Mouse (Mus musculus): ENCODE data around the gene Vps13d.
A peak's percentile ranks its signal among the peaks of the same experiment; 100 is the strongest.

Gene Vps13d

DNA sequence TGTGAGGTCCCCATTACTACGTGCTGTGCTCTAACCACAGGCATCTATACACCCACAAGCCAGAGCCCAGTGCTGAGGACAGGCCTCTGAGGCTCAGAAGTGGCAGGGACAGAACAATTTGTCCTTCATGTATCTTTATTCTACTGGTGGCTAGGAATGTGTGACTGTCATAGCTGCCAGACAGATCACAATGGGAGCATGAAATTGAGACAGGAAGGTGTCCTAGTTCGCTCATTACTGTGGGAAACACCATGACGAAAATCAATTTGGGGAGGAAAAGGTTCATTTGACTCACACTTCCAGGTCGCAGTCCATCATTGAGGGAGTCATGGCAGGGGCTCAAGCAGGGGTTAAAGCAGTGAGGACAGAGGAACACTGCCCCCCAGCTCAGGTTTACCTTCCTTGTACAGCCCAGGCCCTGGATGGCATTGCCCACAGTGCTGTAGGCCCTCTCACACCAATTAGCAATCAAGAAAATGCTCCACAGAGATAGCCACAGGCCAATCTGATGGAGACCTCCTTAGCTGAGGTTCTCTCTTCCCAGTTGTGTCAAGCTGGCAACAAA is 254.9 kb downstream of the Vps13d start:
- DNase-seq (ENCODE audit: low spot score): no peak

DNA sequence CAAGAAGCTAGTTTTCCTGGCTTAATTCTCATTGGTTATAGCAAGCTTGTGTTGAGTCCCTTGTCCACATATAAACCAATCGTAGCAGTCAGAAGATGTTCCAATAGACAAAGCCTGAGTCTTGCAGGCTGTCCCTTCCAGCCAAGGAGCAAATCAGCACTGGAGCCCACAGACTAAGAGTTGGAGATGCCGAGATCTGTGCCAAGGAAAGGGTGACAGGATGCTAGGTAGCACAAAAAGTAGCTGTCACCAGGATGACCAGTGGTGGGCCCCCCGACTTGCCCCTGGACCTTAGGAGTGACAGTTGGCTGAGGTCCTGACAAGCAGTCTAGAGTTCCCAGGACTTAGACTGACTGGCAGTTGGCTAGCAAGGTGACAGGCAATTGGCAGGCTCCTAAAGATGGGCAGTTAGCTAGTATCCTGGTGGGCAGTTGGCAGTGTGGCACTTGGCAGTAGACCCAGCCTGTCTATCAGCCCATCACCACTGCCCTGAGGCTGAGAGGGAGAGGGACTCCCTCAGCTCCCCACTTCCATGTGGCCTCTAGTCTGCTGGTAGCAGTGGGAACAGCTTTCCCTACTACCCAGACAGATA is 258.1 kb downstream of the Vps13d start:
- no peak for DNase-seq (ENCODE audit: low spot score)

DNA sequence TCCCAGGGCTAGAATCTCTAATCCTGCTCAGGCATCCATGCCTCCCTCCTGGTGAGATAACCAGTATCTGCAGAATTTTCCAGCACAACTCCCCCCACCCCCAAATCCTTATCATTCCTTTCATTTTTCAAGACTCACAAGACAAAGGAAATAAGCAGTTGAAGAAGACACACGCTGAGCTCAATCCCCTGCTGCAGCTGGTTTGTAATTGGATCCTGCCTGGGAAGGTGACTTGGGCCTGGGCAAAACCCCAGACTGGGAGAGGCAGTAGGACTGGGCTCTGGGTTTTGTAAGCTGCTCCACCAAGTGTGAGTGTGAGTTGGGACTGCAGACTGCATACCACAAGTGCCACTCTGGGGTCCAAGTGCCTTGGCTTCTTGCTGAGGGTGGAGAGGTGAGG is 260.3 kb downstream of the Vps13d start:
- DNase-seq (ENCODE audit: low spot score): no peak

DNA sequence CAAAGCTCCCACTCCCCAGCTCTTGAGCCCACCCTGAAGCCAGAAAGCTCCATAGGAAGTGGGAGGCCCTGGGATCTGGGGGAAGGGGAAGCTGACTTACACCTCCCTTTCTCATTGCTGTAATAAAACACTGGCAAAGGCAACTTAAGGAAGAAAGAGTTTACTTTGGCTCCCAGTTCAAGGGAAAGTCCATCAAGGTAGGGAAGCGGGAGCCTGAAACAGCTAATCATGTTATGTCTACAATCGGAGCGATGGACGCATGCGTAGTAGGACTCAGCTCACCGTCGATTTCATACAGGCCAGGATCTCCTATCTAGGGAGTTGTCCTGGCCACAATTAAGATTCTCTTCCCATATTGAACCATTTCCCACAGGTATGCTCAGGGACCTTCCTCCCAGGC is 263.6 kb downstream of the Vps13d start:
- DNase-seq (ENCODE audit: low spot score): no peak

DNA sequence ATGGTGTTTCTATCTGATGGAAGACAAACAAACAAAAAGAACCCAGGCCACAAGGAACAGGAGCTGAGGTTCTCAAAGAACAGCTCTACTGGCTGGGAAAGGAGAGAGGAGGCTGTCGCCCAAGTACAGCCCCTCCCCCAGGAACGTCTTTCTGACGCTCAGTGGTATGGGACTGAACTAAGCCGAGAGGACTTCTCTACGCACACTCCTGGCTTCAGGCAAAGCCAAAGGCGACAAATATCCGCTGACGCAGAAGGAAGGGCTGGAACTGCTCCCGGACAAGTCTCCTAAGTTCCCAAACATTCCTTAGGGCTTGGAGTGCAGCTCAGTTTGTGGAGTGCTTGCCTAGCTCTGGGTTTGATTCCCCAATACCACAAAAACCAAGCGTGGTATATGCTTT is 264.4 kb downstream of the Vps13d start:
- peak; percentile 71 for DNase-seq (ENCODE audit: low spot score)

DNA sequence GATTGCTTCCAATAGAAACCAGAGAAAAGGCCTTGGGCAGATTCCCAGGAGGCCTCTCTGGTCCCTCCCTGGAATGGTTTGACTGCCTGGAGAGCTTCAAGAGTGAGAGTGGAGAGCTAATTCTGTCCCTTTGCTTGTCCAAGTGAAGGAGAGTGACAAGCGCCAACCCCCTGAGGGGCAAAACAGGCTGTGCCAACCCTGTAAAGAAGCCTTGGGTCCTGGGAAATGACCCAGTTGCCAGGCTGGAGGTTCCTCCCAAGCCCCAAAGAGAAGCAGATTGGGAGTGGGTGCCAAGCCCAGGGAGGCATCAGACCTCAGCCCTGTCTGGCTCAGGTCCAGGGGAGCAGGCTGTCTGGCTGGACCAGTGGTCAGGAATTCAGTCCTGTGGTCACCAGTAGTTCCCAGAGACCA is 265.0 kb downstream of the Vps13d start:
- DNase-seq (ENCODE audit: low spot score): peak; percentile 70

DNA sequence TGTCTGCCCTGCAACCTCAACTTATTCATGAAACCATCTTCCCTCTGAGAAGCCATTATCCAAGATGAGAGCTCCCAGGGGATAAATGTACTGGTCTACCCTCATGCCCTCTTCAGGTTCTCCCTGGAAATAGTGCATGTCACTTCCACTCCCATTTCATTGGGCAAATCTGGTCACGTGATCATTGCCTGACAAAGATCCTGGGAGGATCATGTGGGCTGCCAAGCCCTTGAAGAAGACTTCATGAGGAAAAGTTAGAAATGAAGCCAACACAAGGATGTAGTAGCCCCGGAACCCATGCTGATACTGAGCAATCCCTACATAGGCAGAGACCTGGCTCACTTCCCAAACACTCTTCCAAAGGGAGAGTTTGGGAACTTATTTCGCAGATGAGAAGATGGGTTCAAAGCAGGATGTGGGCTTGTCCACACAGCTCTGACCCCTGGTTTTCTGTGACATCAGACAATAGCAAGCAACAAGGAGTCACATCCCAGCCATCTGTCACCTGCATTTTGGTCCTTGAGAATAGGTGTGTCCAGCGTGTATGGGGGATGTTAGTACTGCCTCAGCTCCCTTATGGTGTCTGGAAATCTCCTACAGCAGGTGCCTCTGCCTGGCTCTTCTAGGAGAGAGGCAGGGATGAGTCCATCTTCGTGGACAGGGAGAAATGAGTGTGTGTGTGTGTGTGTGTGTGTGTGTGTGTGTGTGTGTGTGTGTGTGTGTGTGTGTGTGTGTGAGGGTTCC is 265.9 kb downstream of the Vps13d start:
- no peak for DNase-seq (ENCODE audit: low spot score)

All from ovary, adult 18-20 months (tissue).